Mouse (Mus musculus): ENCODE results near the gene Gstt3. TPM values are rescaled to one million over a fixed set of nuclear protein-coding genes. Genes with fewer than 3 reads are reported as not detected.

The Gstt3 gene
- total RNA-seq (2012; rRNA removed): 72.3 and 117 TPM in 2 replicates
- 109 and 110 TPM in 2 replicates for total RNA-seq (2014; rRNA removed)
- polyA plus RNA-seq (2012; ENCODE audit: insufficient read length, low read depth): 144 and 163 TPM in 2 replicates

GRCm38 (mm10) chr10:75780769-75781578 is at the start of gene Gstt3, which contains the start of gene Gm20441:
TSS of gene Gstt3 (minus strand) at chr10:75781414.
TSS of gene Gm20441 (minus strand) at chr10:75780954.
- Histone ChIP-seq H3K4me3 (replicated peaks in 1 of 3; ENCODE audit: low read depth in 2 of 3, low read length in 2 of 3, poor library complexity in 1 of 3) (peak within 1 kb of the TSS; percentile 74 to 92 (median 80)), H3K27me3 (replicated peaks) (no peaks in the 10 kb centered on the region), H3K79me2 (replicated peaks; ENCODE audit: control insufficient read depth, extremely low read depth, insufficient read depth, poor library complexity, severe bottlenecking) (peaks cover 3% of the 10 kb centered on the region; the same call in 1 of the 2 replicates), H3K9me3 (replicated peaks; ENCODE audit: low read length) (no peaks in the 10 kb centered on the region), H3K36me3 (replicated peaks in 1 of 2; ENCODE audit: control insufficient read depth in 1 of 2, insufficient read depth in 1 of 2, low read length in 1 of 2) (peaks cover 5 to 20% of the 10 kb centered on the region in 2 experiments), H3K4me1 (ENCODE audit: control insufficient read depth in 1 of 2, insufficient read depth in 2 of 2) (peaks cover 6 to 32% of the 10 kb centered on the region in 2 experiments), H3K4me2 (ENCODE audit: insufficient read depth, low read depth, poor library complexity, severe bottlenecking) (peak within 1 kb of the TSS; percentile 94), H3K9ac (ENCODE audit: insufficient read depth, low read depth) (peak within 1 kb of the TSS; percentile 44), H3K27ac (ENCODE audit: insufficient read depth, low read depth) (peak within 1 kb of the TSS; percentile 72)
- peak; percentile 82 for TF ChIP-seq IRF4 (IDR thresholded peaks at IDR 0.05; ENCODE audit: low read depth, low read length)
- no peak for TF ChIP-seq RCOR1 (conservative IDR thresholded peaks at IDR 0.05; ENCODE audit: low read depth, low read length)
- TF ChIP-seq NELFE (IDR thresholded peaks at IDR 0.05; ENCODE audit: low read depth, low read length): 0 out of 2 replicates have a peak, but pooled peaks have one; percentile 49
- peak; percentile 81 for TF ChIP-seq EP300 (IDR thresholded peaks at IDR 0.05; ENCODE audit: low read length)
- no peak for TF ChIP-seq ZC3H11A (IDR thresholded peaks at IDR 0.05; ENCODE audit: low read depth, low read length)
- TF ChIP-seq ELF1 (IDR thresholded peaks at IDR 0.05; ENCODE audit: low read depth, low read length): peak; percentile 90
- peak; percentile 56; the same call in 1 of the 2 replicates for TF ChIP-seq ZNF384 (IDR thresholded peaks at IDR 0.05; ENCODE audit: low read depth, low read length)
- no peak for TF ChIP-seq CTCF (conservative IDR thresholded peaks at IDR 0.05 in 1 of 2, IDR thresholded peaks at IDR 0.05 in 1 of 2; ENCODE audit: low read depth in 2 of 2, low read length in 2 of 2)
- TF ChIP-seq MEF2A (IDR thresholded peaks at IDR 0.05; ENCODE audit: borderline replicate concordance, low read depth, low read length): peak; percentile 87
- no peak for TF ChIP-seq CHD2 (IDR thresholded peaks at IDR 0.05; ENCODE audit: low read length)
- TF ChIP-seq TCF12 (IDR thresholded peaks at IDR 0.05; ENCODE audit: low read depth, low read length): no peak
- peak; percentile 64; the same call in 1 of the 2 replicates for TF ChIP-seq SIN3A (IDR thresholded peaks at IDR 0.05; ENCODE audit: low read length)
- peak; percentile 68; the same call in 1 of the 2 replicates for TF ChIP-seq TBP (conservative IDR thresholded peaks at IDR 0.05; ENCODE audit: low read depth, low read length)
- peak; percentile 60 for TF ChIP-seq HCFC1 (IDR thresholded peaks at IDR 0.05; ENCODE audit: low read depth, low read length)
- TF ChIP-seq MAX (IDR thresholded peaks at IDR 0.05; ENCODE audit: low read length): peak; percentile 77
- peak; percentile 72 for TF ChIP-seq CHD1 (IDR thresholded peaks at IDR 0.05; ENCODE audit: low read depth, low read length)
- TF ChIP-seq JUN (IDR thresholded peaks at IDR 0.05; ENCODE audit: insufficient read depth, low read depth, low read length): peak; percentile 94
- no peak for TF ChIP-seq E2F4 (IDR thresholded peaks at IDR 0.05; ENCODE audit: insufficient replicate concordance, low read depth, low read length)
- TF ChIP-seq UBTF (IDR thresholded peaks at IDR 0.05; ENCODE audit: low read depth, low read length): peak; percentile 41; the same call in 1 of the 2 replicates
- TF ChIP-seq BHLHE40 (IDR thresholded peaks at IDR 0.05; ENCODE audit: low read depth, low read length): peak; percentile 70
- no peak for TF ChIP-seq SMC3 (IDR thresholded peaks at IDR 0.05; ENCODE audit: low read depth, low read length)
- peak; percentile 86 for TF ChIP-seq MXI1 (IDR thresholded peaks at IDR 0.05; ENCODE audit: low read depth, low read length)
- TF ChIP-seq JUND (conservative IDR thresholded peaks at IDR 0.05; ENCODE audit: low read depth, low read length): peak; percentile 90
- peak; percentile 70 for TF ChIP-seq ETS1 (conservative IDR thresholded peaks at IDR 0.05; ENCODE audit: low read depth, low read length)
- TF ChIP-seq POLR2A (IDR thresholded peaks at IDR 0.05; ENCODE audit: low read depth, low read length): peak; percentile 77
- TF ChIP-seq MYC (IDR thresholded peaks at IDR 0.05; ENCODE audit: low read depth, low read length): peak; percentile 74; the same call in 1 of the 2 replicates
- TF ChIP-seq KAT2A (IDR thresholded peaks at IDR 0.05; ENCODE audit: insufficient replicate concordance, low read length): 0 out of 2 replicates have a peak, but pooled peaks have one; percentile 36
- dilution Hi-C loops (cut with MboI; ENCODE audit: extremely low pct_ligation_motif_present, extremely low pct_unique_long_range_greater_than_20kb, low sequenced_read_pairs) (no loop called here), in situ Hi-C loops (cut with MboI; ENCODE audit: low pct_ligation_motif_present, low pct_unique_long_range_greater_than_20kb, low sequenced_read_pairs) (loop anchor here (5.0 kb wide), 1 partner anchor 46 kb away; no protein-coding TSS in a partner anchor)
- DNase-seq (ENCODE audit: extremely low read depth): peak; percentile 92
